Mouse (Mus musculus): ENCODE measurements around the gene Ccdc171. TPM values are rescaled to one million over a fixed set of nuclear protein-coding genes. Genes with fewer than 3 reads are reported as not detected.
A peak's percentile ranks its signal among the peaks of the same experiment; 100 is the strongest.
"Not testable (repeated sequence)": the region's sequence is repeated elsewhere in the genome, so short reads cannot be mapped to it uniquely, and the experiment has no call there.

Gene Ccdc171
- polyA plus RNA-seq, 1 experiment from 2014 or later: 4.1 TPM

GRCm38 (mm10) chr4:83580157-83580556 lies 54.8 kb downstream of the Ccdc171 start:
- Histone ChIP-seq H3K9me3 (ENCODE audit: control insufficient read depth, low read length) (no peaks in the 10 kb centered on the region), H3K4me1 (ENCODE audit: control insufficient read depth, insufficient read depth, low read length) (no peaks in the 10 kb centered on the region), H3K27me3 (ENCODE audit: control insufficient read depth, insufficient read depth, low read length) (no peaks in the 10 kb centered on the region), H3K4me3 (ENCODE audit: low read depth, low read length) (no peak overlapping the region), H3K27ac (ENCODE audit: low read depth, low read length) (no peak overlapping the region), H3K36me3 (ENCODE audit: control insufficient read depth, insufficient read depth, low read length) (no peaks in the 10 kb centered on the region), H3K9ac (ENCODE audit: low read length) (no peak overlapping the region), H3K4me2 (no peak overlapping the region)
- DNase-seq (ENCODE audit: low spot score, missing footprints) (no peak), ATAC-seq (ENCODE audit: low FRiP score) (no peak)
- WGBS: 9% methylated on average over 1 of the region's 1 CpGs

- DNase-seq (ENCODE audit: low spot score, missing footprints): no peak
- Histone ChIP-seq H3K4me2 (no peak overlapping the region), H3K9me3 (ENCODE audit: control insufficient read depth, low read length) (no peaks in the 10 kb centered on the region), H3K4me3 (ENCODE audit: low read depth, low read length) (no peak overlapping the region), H3K36me3 (ENCODE audit: control insufficient read depth, insufficient read depth, low read length) (no peaks in the 10 kb centered on the region), H3K4me1 (ENCODE audit: control insufficient read depth, insufficient read depth, low read length) (no peaks in the 10 kb centered on the region), H3K27me3 (ENCODE audit: control insufficient read depth, insufficient read depth, low read length) (no peaks in the 10 kb centered on the region), H3K9ac (ENCODE audit: low read length) (no peak overlapping the region), H3K27ac (ENCODE audit: low read depth, low read length) (no peak overlapping the region)
- 98% methylated on average over 1 of the region's 1 CpGs for WGBS
- no peak for ATAC-seq (ENCODE audit: low FRiP score)
These were observed 62.2 kb downstream of the Ccdc171 start for GRCm38 (mm10) chr4:83587563-83587962.

- Histone ChIP-seq H3K27ac (ENCODE audit: low read depth, low read length) (no peak overlapping the region), H3K9me3 (ENCODE audit: control insufficient read depth, low read length) (no peaks in the 10 kb centered on the region), H3K27me3 (ENCODE audit: control insufficient read depth, insufficient read depth, low read length) (no peaks in the 10 kb centered on the region), H3K36me3 (ENCODE audit: control insufficient read depth, insufficient read depth, low read length) (no peaks in the 10 kb centered on the region), H3K4me3 (ENCODE audit: low read depth, low read length) (no peak overlapping the region), H3K4me2 (no peak overlapping the region), H3K9ac (ENCODE audit: low read length) (no peak overlapping the region), H3K4me1 (ENCODE audit: control insufficient read depth, insufficient read depth, low read length) (0 out of 2 replicates have a peak, but pooled peaks cover 3% of the 10 kb centered on the region)
- ATAC-seq (ENCODE audit: low FRiP score) (no peak), DNase-seq (ENCODE audit: low spot score, missing footprints) (no peak)
- WGBS: 32% methylated on average over 2 of the region's 2 CpGs
These were observed 71.1 kb downstream of the Ccdc171 start for GRCm38 (mm10) chr4:83596486-83596885.

- Histone ChIP-seq H3K27me3 (ENCODE audit: control insufficient read depth, insufficient read depth, low read length) (no peaks in the 10 kb centered on the region), H3K4me2 (no peak overlapping the region), H3K4me1 (ENCODE audit: control insufficient read depth, insufficient read depth, low read length) (no peaks in the 10 kb centered on the region), H3K36me3 (ENCODE audit: control insufficient read depth, insufficient read depth, low read length) (no peaks in the 10 kb centered on the region), H3K9ac (ENCODE audit: low read length) (no peak overlapping the region), H3K27ac (ENCODE audit: low read depth, low read length) (no peak overlapping the region), H3K4me3 (ENCODE audit: low read depth, low read length) (no peak overlapping the region), H3K9me3 (ENCODE audit: control insufficient read depth, low read length) (no peaks in the 10 kb centered on the region)
- no peak for DNase-seq (ENCODE audit: low spot score, missing footprints)
- ATAC-seq (ENCODE audit: low FRiP score): no peak
- WGBS: 83% methylated on average over 3 of the region's 3 CpGs
These were observed 85.8 kb downstream of the Ccdc171 start for GRCm38 (mm10) chr4:83611111-83611510.

GRCm38 (mm10) chr4:83623021-83623711 lies 97.8 kb downstream of the Ccdc171 start:
- not testable (repeated sequence) for H3K9ac ChIP-seq (ENCODE audit: low read length); H3K4me2 ChIP-seq; H3K27me3 ChIP-seq (ENCODE audit: control insufficient read depth, insufficient read depth, low read length); ATAC-seq (ENCODE audit: low FRiP score); H3K36me3 ChIP-seq (ENCODE audit: control insufficient read depth, insufficient read depth, low read length); H3K4me1 ChIP-seq (ENCODE audit: control insufficient read depth, insufficient read depth, low read length); H3K9me3 ChIP-seq (ENCODE audit: control insufficient read depth, low read length); H3K27ac ChIP-seq (ENCODE audit: low read depth, low read length); DNase-seq (ENCODE audit: low spot score, missing footprints); H3K4me3 ChIP-seq (ENCODE audit: low read depth, low read length)
- WGBS: 28% methylated on average over 10 of the region's 13 CpGs

- H3K9me3 ChIP-seq (ENCODE audit: control insufficient read depth, low read length): no peaks in the 10 kb centered on the region
- ATAC-seq (ENCODE audit: low FRiP score): no peak
These were observed 98.4 kb downstream of the Ccdc171 start for GRCm38 (mm10) chr4:83623732-83624131.

GRCm38 (mm10) chr4:83651453-83651852 lies 126.1 kb downstream of the Ccdc171 start:
- DNase-seq (ENCODE audit: low spot score, missing footprints) (no peak), ATAC-seq (ENCODE audit: low FRiP score) (no peak)
- Histone ChIP-seq H3K36me3 (ENCODE audit: control insufficient read depth, insufficient read depth, low read length) (no peaks in the 10 kb centered on the region), H3K4me2 (no peak overlapping the region), H3K4me3 (ENCODE audit: low read depth, low read length) (no peak overlapping the region), H3K9ac (ENCODE audit: low read length) (no peak overlapping the region), H3K27ac (ENCODE audit: low read depth, low read length) (no peak overlapping the region), H3K9me3 (ENCODE audit: control insufficient read depth, low read length) (no peaks in the 10 kb centered on the region), H3K27me3 (ENCODE audit: control insufficient read depth, insufficient read depth, low read length) (no peaks in the 10 kb centered on the region), H3K4me1 (ENCODE audit: control insufficient read depth, insufficient read depth, low read length) (peaks cover 2% of the 10 kb centered on the region; the same call in 1 of the 2 replicates)
- WGBS: 87% methylated on average over 4 of the region's 4 CpGs

More at GRCm38 (mm10) chr4:83623732-83624131, 98.4 kb downstream of the Ccdc171 start:
- no peak for DNase-seq (ENCODE audit: low spot score, missing footprints)
- Histone ChIP-seq H3K36me3 (ENCODE audit: control insufficient read depth, insufficient read depth, low read length) (no peaks in the 10 kb centered on the region), H3K4me1 (ENCODE audit: control insufficient read depth, insufficient read depth, low read length) (no peaks in the 10 kb centered on the region), H3K4me3 (ENCODE audit: low read depth, low read length) (no peak overlapping the region), H3K27ac (ENCODE audit: low read depth, low read length) (no peak overlapping the region), H3K4me2 (no peak overlapping the region), H3K9ac (ENCODE audit: low read length) (no peak overlapping the region), H3K27me3 (ENCODE audit: control insufficient read depth, insufficient read depth, low read length) (no peaks in the 10 kb centered on the region)
- 92% methylated on average over 4 of the region's 4 CpGs for WGBS

- no peak overlapping the region for H3K4me3 ChIP-seq (ENCODE audit: low read depth, low read length)
- DNase-seq (ENCODE audit: low spot score, missing footprints) (peak; percentile 86), ATAC-seq (ENCODE audit: low FRiP score) (no peak)
- H3K9ac ChIP-seq (ENCODE audit: low read length): no peak overlapping the region
- no peak overlapping the region for H3K27ac ChIP-seq (ENCODE audit: low read depth, low read length)
- no peaks in the 10 kb centered on the region for H3K9me3 ChIP-seq (ENCODE audit: control insufficient read depth, low read length)
- H3K36me3 ChIP-seq (ENCODE audit: control insufficient read depth, insufficient read depth, low read length): no peaks in the 10 kb centered on the region
- H3K4me2 ChIP-seq: no peak overlapping the region
- peaks cover 7% of the 10 kb centered on the region; the same call in 1 of the 2 replicates for H3K4me1 ChIP-seq (ENCODE audit: control insufficient read depth, insufficient read depth, low read length)
- H3K27me3 ChIP-seq (ENCODE audit: control insufficient read depth, insufficient read depth, low read length): no peaks in the 10 kb centered on the region
- WGBS: 13% methylated on average over 6 of the region's 6 CpGs
These were observed 130.1 kb downstream of the Ccdc171 start for GRCm38 (mm10) chr4:83655396-83655795.

- Histone ChIP-seq H3K4me2 (peak overlapping the region; percentile 36), H3K4me1 (ENCODE audit: control insufficient read depth, insufficient read depth, low read length) (peaks cover 7% of the 10 kb centered on the region; the same call in 1 of the 2 replicates), H3K36me3 (ENCODE audit: control insufficient read depth, insufficient read depth, low read length) (no peaks in the 10 kb centered on the region), H3K9me3 (ENCODE audit: control insufficient read depth, low read length) (no peaks in the 10 kb centered on the region), H3K9ac (ENCODE audit: low read length) (0 out of 2 replicates have a peak overlapping the region, but pooled peaks have one; percentile 16), H3K27me3 (ENCODE audit: control insufficient read depth, insufficient read depth, low read length) (no peaks in the 10 kb centered on the region), H3K27ac (ENCODE audit: low read depth, low read length) (peak overlapping the region; percentile 28), H3K4me3 (ENCODE audit: low read depth, low read length) (0 out of 2 replicates have a peak overlapping the region, but pooled peaks have one; percentile 5)
- WGBS: 5% methylated on average over 10 of the region's 10 CpGs
- ATAC-seq (ENCODE audit: low FRiP score): peak; percentile 93
- peak; percentile 95 for DNase-seq (ENCODE audit: low spot score, missing footprints)
These were observed 131.2 kb downstream of the Ccdc171 start for GRCm38 (mm10) chr4:83656571-83656970.
